Mouse (Mus musculus): Measurements from ENCODE around the gene Asb3.
A peak's percentile ranks its signal among the peaks of the same experiment; 100 is the strongest.

Asb3 gene

GRCm38 (mm10) chr11:30885171-30885871 is at the start of gene Asb3, which contains the start of gene Gpr75:
Gene Asb3, plus strand, starts transcription at chr11:30885416.
Gene Gpr75, plus strand, starts transcription at chr11:30885358.
- DNase-seq, result peak; percentile 54

- no peak for DNase-seq
Observed at GRCm38 (mm10) chr11:30838793-30839192, 46.4 kb upstream of the Asb3 start.

- DNase-seq, result no peak
Observed at GRCm38 (mm10) chr11:30844355-30844754, 40.9 kb upstream of the Asb3 start.

GRCm38 (mm10) chr11:30872425-30872824 is 12.8 kb upstream of the Asb3 start:
- DNase-seq, result no peak

GRCm38 (mm10) chr11:30888153-30888552 is 2.9 kb downstream of the Asb3 start:
- no peak for DNase-seq

GRCm38 (mm10) chr11:30896201-30896600 is 11.0 kb downstream of the Asb3 start:
- no peak for DNase-seq

- DNase-seq, result no peak
Observed at GRCm38 (mm10) chr11:30899312-30899711, 14.1 kb downstream of the Asb3 start.

GRCm38 (mm10) chr11:30912311-30912710 is 27.1 kb downstream of the Asb3 start:
- DNase-seq, result no peak

GRCm38 (mm10) chr11:30920641-30921040 is 35.4 kb downstream of the Asb3 start:
- no peak for DNase-seq

- no peak for DNase-seq
Observed at GRCm38 (mm10) chr11:30923283-30923682, 38.1 kb downstream of the Asb3 start.

- DNase-seq, result no peak
Observed at GRCm38 (mm10) chr11:30928079-30928478, 42.9 kb downstream of the Asb3 start.

GRCm38 (mm10) chr11:30928498-30928897 is 43.3 kb downstream of the Asb3 start:
- DNase-seq, result no peak

- DNase-seq, result no peak
Observed at GRCm38 (mm10) chr11:30943522-30943921, 58.3 kb downstream of the Asb3 start.

- no peak for DNase-seq
Observed at GRCm38 (mm10) chr11:30952829-30953228, 67.6 kb downstream of the Asb3 start.

- peak; percentile 43 for DNase-seq
Observed at GRCm38 (mm10) chr11:30953469-30954154, 68.4 kb downstream of the Asb3 start.

- DNase-seq, result peak; percentile 85
Observed at GRCm38 (mm10) chr11:30954279-30954725, 69.1 kb downstream of the Asb3 start, which contains the start of gene Erlec1. Gene Erlec1, minus strand, starts transcription at chr11:30954335.

- DNase-seq, result no peak
Observed at GRCm38 (mm10) chr11:30985237-30985636, 100.0 kb downstream of the Asb3 start.

- peak; percentile 79 for DNase-seq
Observed at GRCm38 (mm10) chr11:30985877-30986624, 100.8 kb downstream of the Asb3 start, which contains the start of gene Chac2. Gene Chac2, minus strand, starts transcription at chr11:30986350.

- no peak for DNase-seq
Observed at GRCm38 (mm10) chr11:30986625-30987017, 101.4 kb downstream of the Asb3 start.

- no peak for DNase-seq
Observed at GRCm38 (mm10) chr11:30996670-30997069, 111.5 kb downstream of the Asb3 start.

- DNase-seq, result no peak
Observed at GRCm38 (mm10) chr11:30998199-30998598, 113.0 kb downstream of the Asb3 start.

- no peak for DNase-seq
Observed at GRCm38 (mm10) chr11:30998704-30999103, 113.5 kb downstream of the Asb3 start.

- no peak for DNase-seq
Observed at GRCm38 (mm10) chr11:31000028-31000427, 114.8 kb downstream of the Asb3 start.
